Mouse (Mus musculus) liver, postnatal 0 days (tissue): ENCODE measurements around the gene Fbxl22. TPM values are rescaled to one million over a fixed set of nuclear protein-coding genes. Genes with fewer than 3 reads are reported as not detected.

Experiments
- ATAC-seq: fragments of 200-750 bp; cut with Nextera tagmentation; 2 replicates; pipeline ENCODE4 v1.8.0; 2017; ENCODE audit warnings: mild to moderate bottlenecking, moderate library complexity
- DNase-seq: peaks from one replicate; pipeline ENCODE4 v3.0.0-alpha.2; 2016
- H3K27ac ChIP-seq: fragments of 300-500 bp; sonication (generic); 2 replicates; pipeline ENCODE4 v1.5.1; 2014; ENCODE audit warnings: antibody characterized with exemption, moderate library complexity, mild to moderate bottlenecking, low read depth
- H3K27me3 ChIP-seq: fragments of 300-500 bp; sonication (generic); 2 replicates; pipeline ENCODE4 v1.6.1; 2014; ENCODE audit warnings: low read length, control low read depth, mixed read lengths; ENCODE audit not compliant: insufficient read depth
- H3K36me3 ChIP-seq: fragments of 300-500 bp; sonication (generic); replicated peaks from 2 replicates; pipeline ENCODE4 v1.6.1; 2014; ENCODE audit warnings: mild to moderate bottlenecking, control low read depth, low read length, moderate library complexity, mixed read lengths; ENCODE audit not compliant: insufficient read depth
- H3K4me1 ChIP-seq: fragments of 300-500 bp; sonication (generic); 2 replicates; pipeline ENCODE4 v1.6.1; 2014; ENCODE audit warnings: antibody characterized with exemption, mild to moderate bottlenecking, control low read depth; ENCODE audit not compliant: insufficient read depth
- H3K4me2 ChIP-seq: fragments of 300-500 bp; sonication (generic); 2 replicates; pipeline ENCODE4 v1.6.1; 2014; ENCODE audit warnings: low read depth, mild to moderate bottlenecking, low read length, moderate library complexity, mixed read lengths
- H3K4me3 ChIP-seq: fragments of 300-500 bp; sonication (generic); 2 replicates; pipeline ENCODE4 v1.5.1; 2014; ENCODE audit warnings: low read depth, low read length
- H3K9ac ChIP-seq: fragments of 300-500 bp; sonication (generic); replicated peaks from 2 replicates; pipeline ENCODE4 v1.6.1; 2014; ENCODE audit warnings: mild to moderate bottlenecking, moderate library complexity
- H3K9me3 ChIP-seq: fragments of 300-500 bp; sonication (generic); 2 replicates; pipeline ENCODE4 v1.6.1; 2016; ENCODE audit warnings: mild to moderate bottlenecking, control low read depth, low read length, mixed read lengths
- CTCF ChIP-seq: sonication (generic); IDR thresholded peaks from 2 replicates; pipeline ENCODE4 v1.5.1; 2016; ENCODE audit warnings: antibody characterized with exemption, low read depth
- EP300 ChIP-seq: IDR thresholded peaks from 2 replicates; pipeline ENCODE4 v1.6.1; 2016; ENCODE audit warnings: antibody characterized with exemption, low read depth, mild to moderate bottlenecking
- WGBS: fragments of 180-500 bp; shearing (Covaris S2); extraction: QIAGEN DNeasy Blood & Tissue Kit; methylation state at CpG from one replicate; pipeline ENCODE4 v1.1.7; 2014; ENCODE audit not compliant: insufficient replicate concordance; 5-methylcytosine and 5-hydroxymethylcytosine counted together
- polyA plus RNA-seq: library from polyadenylated mRNA; unstranded; fragments of >200 nt; fragmentation: Nextera tagmentation; extraction: Ambion mirVana; gene quantifications from 2 replicates; pipeline ENCODE4 v1.2.1, GENCODE M21; 2015

Fbxl22 gene
- polyA plus RNA-seq, 1 experiment from 2014 or later, result 0.51 TPM

DNA sequence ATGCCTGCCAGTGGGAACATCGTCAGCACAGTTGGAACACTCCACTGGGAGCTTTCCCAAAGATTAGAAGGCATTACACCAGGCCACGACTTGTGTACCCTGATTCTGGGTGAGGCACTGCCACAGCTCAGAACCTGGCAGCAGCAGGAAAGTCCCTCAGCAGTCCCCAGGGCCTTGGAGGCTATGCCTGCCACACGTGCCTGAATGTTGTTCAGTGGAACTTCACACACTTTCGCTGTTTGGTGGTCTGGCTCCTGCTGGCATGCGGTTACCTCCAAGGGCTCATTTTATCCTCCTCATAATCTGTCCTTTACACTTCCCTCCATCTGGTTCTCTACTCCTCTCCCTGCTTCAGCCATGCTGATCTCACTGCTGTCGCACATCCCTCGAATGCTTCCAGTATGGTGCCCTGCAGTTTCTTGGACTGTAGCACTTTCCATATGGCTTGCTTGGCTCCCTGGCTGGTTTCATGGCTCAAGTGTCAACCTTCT is 4.0 kb downstream of the Fbxl22 start:
- WGBS, result 86% methylated on average over 7 of the region's 7 CpGs
- Histone ChIP-seq H3K27ac (no peak overlapping the region), H3K27me3 (no peaks in the 10 kb centered on the region), H3K4me3 (peak overlapping the region; percentile 61; the same call in 1 of the 2 replicates), H3K4me1 (peaks cover 30% of the 10 kb centered on the region), H3K9me3 (no peaks in the 10 kb centered on the region), H3K36me3 (peaks cover 57% of the 10 kb centered on the region), H3K9ac (no peak overlapping the region), H3K4me2 (peak overlapping the region; percentile 94)
- ATAC-seq (no peak), DNase-seq (no peak)
- TF ChIP-seq EP300 (no peak), CTCF (no peak)

DNA sequence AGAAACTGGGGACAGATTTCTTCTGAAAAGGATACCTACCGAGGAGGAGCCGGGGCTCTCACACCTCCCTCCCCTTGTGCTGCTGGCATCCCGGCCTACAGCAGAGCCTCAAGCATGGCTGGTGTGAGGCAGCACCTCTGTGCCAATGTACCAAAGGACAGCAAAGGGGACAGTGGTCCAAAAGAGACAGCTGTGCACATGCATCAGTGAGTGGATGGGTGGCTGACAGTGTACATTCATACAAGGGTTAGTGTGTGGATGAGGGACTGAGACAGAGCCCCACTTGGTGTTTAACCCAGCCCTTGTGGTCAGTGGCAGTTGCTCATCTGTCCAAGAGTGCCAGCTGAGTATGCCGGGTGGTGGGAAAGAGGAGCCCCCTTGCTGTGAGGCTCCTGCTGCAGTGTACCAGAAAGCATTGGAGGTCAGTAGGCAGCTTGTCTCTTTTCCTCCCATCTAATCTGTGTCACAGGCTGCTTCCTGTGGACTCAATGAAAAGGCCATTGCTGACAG is 5.4 kb downstream of the Fbxl22 start:
- Histone ChIP-seq H3K9ac (no peak overlapping the region), H3K4me1 (peaks cover 42% of the 10 kb centered on the region), H3K4me3 (no peak overlapping the region), H3K4me2 (no peak overlapping the region), H3K36me3 (peaks cover 67% of the 10 kb centered on the region), H3K27me3 (no peaks in the 10 kb centered on the region), H3K9me3 (no peaks in the 10 kb centered on the region), H3K27ac (no peak overlapping the region)
- TF ChIP-seq CTCF (no peak), EP300 (no peak)
- DNase-seq (no peak), ATAC-seq (no peak)
- 62% methylated on average over 4 of the region's 4 CpGs for WGBS

DNA sequence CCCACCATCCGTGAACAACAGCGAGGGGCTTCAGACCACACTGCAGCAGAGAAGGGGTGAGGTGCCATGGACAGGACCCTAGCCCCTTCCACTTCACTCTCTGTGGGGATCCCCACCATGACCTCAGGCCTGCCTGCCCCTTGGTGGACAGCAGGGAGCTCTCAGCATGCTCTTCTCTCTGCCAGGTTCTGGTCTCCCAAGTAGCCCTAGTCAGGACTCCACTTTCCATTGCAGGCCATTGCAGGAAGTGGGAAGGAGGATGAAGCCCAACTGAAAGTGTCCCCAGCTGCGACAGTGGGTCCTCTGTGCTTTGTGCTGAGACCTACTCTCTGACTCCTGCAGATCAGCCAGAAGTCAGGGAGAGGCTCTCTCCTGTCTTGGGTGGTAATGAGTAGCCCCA is 6.7 kb downstream of the Fbxl22 start:
- Histone ChIP-seq H3K27me3 (no peaks in the 10 kb centered on the region), H3K4me3 (no peak overlapping the region), H3K27ac (no peak overlapping the region), H3K4me1 (peaks cover 40% of the 10 kb centered on the region), H3K9me3 (no peaks in the 10 kb centered on the region), H3K9ac (no peak overlapping the region), H3K4me2 (no peak overlapping the region), H3K36me3 (peaks cover 68% of the 10 kb centered on the region)
- ATAC-seq, result no peak
- no peak for TF ChIP-seq EP300
- TF ChIP-seq CTCF, result no peak
- DNase-seq, result no peak
- WGBS, result 91% methylated on average over 3 of the region's 3 CpGs

DNA sequence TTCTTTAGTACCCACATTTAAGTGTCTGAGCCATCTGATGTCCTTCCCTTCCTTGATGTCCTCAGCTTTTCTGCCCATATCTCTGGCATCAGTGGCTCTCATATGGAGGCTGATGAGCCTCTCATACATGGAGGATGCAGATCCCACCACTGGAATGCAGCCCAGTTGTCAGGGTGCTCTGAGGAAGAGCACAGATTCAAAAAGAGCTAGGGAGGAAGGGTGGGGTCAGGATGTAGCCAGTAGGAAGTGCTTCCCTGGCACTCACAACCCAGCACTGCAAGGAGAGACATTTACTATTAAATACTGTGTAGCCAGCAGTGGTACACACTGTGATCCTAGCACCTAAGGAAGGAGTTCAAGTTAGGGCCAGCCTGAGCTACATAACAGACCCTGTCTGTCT is 8.0 kb downstream of the Fbxl22 start:
- H3K9me3 ChIP-seq, result no peaks in the 10 kb centered on the region
- H3K27ac ChIP-seq, result peak overlapping the region; percentile 92
- DNase-seq (no peak), ATAC-seq (no peak)
- H3K4me2 ChIP-seq, result peak overlapping the region; percentile 33
- no peak for TF ChIP-seq CTCF
- H3K4me1 ChIP-seq, result peaks cover 36% of the 10 kb centered on the region
- peaks cover 80% of the 10 kb centered on the region for H3K36me3 ChIP-seq
- no peak overlapping the region for H3K4me3 ChIP-seq
- H3K9ac ChIP-seq, result peak overlapping the region; percentile 46; the same call in 1 of the 2 replicates
- H3K27me3 ChIP-seq, result no peaks in the 10 kb centered on the region

DNA sequence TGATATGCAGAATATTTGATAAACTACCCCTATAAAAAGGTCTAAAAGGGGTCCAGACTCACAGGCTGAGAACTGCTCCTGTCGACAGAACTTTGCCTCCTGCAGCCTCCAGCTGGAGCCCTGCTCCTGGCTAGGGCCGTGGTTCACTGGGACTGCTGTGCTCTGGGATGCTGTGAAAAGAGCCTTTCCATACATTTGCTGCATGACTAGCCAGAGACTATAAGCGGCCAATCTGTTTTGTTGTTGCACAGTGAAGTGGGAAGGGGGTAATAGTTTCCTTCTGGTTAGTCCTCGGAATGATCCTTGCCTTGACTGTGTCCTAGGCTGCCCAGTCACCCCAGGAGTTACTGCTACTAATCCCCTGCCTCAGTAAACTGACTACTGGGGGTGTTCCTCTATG is 8.4 kb downstream of the Fbxl22 start:
- DNase-seq, result no peak
- TF ChIP-seq EP300 (no peak), CTCF (no peak)
- 69% methylated on average over 4 of the region's 4 CpGs for WGBS
- Histone ChIP-seq H3K4me3 (0 out of 2 replicates have a peak overlapping the region, but pooled peaks have one; percentile 5), H3K9ac (peak overlapping the region; percentile 46), H3K27me3 (no peaks in the 10 kb centered on the region), H3K4me1 (peaks cover 34% of the 10 kb centered on the region), H3K27ac (peak overlapping the region; percentile 92), H3K4me2 (peak overlapping the region; percentile 33), H3K36me3 (peaks cover 84% of the 10 kb centered on the region), H3K9me3 (no peaks in the 10 kb centered on the region)
- peak; percentile 37 for ATAC-seq

DNA sequence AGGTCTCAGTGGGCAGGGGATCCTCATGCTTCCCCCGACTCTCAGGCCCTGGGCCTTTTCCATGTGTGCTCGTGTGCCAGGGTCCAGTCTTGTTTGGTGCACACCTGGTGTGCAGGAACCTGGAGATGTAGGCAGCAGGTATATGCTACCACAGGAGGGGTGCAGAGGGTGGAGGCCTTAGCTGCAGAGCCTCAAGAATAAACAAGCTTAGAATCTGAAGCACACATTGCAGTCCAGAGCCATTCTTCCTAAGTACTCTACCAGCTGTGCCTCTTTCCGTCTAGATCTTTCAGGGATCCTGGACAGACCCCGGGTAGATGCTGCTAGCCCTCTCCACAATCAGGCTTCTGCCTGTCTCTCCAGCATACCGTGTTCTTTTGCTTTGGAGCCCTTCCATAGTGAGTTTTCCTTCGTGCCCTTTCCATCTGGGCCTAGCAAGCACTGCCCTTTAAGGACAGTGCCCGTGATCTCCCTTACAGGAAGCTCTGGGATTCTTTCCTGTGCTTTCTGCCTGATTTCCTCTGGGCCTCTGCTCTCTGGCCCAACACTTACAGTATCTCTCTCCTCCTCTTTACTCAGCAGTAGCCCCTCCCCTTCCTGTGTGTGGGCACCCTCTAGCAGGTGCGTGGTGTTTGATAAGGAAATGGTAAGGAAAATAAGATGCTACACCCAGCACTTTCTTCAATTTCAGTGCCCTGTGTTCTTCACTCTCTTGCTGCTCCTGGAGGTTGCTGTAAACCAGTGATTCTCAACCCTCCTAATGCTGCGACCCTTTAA is 9.1 kb downstream of the Fbxl22 start:
- DNase-seq (peak; percentile 66), ATAC-seq (peak; percentile 95)
- peak overlapping the region; percentile 46; the same call in 1 of the 2 replicates for H3K9ac ChIP-seq
- H3K4me1 ChIP-seq, result peaks cover 28% of the 10 kb centered on the region
- WGBS, result 45% methylated on average over 9 of the region's 9 CpGs
- peaks cover 86% of the 10 kb centered on the region for H3K36me3 ChIP-seq
- H3K27ac ChIP-seq, result peak overlapping the region; percentile 92
- no peaks in the 10 kb centered on the region for H3K27me3 ChIP-seq
- TF ChIP-seq EP300, result peak; percentile 94
- TF ChIP-seq CTCF, result no peak
- H3K9me3 ChIP-seq, result no peaks in the 10 kb centered on the region
- H3K4me2 ChIP-seq, result peak overlapping the region; percentile 33
- H3K4me3 ChIP-seq, result no peak overlapping the region
